Mouse (Mus musculus) cerebellum, adult (tissue): ENCODE measurements around the gene Fam166b.
A peak's percentile ranks its signal among the peaks of the same experiment; 100 is the strongest.

Source experiments
- ATAC-seq: cut with Nextera tagmentation; 2 replicates; pipeline ENCODE4 v1.9.2; 2017; ENCODE audit warnings: mild to moderate bottlenecking, moderate library complexity, mixed read lengths; ENCODE audit not compliant: insufficient number of reproducible peaks, low FRiP score, low TSS enrichment

Gene Fam166b

GRCm38 (mm10) chr4:43428946-43429345 is at the start of gene Fam166b:
Fam166b (minus strand) TSS chr4:43429134.
- ATAC-seq, result no peak

GRCm38 (mm10) chr4:43478534-43478858 is 49.6 kb upstream of the Fam166b start:
- ATAC-seq, result no peak

- peak; percentile 98 for ATAC-seq
Observed at GRCm38 (mm10) chr4:43477857-43478533, 49.1 kb upstream of the Fam166b start.

GRCm38 (mm10) chr4:43476604-43477003 is 47.7 kb upstream of the Fam166b start:
- ATAC-seq, result no peak

- no peak for ATAC-seq
Observed at GRCm38 (mm10) chr4:43473636-43474035, 44.7 kb upstream of the Fam166b start.

- ATAC-seq, result no peak
Observed at GRCm38 (mm10) chr4:43470301-43470700, 41.4 kb upstream of the Fam166b start.

GRCm38 (mm10) chr4:43466872-43467271 is 37.9 kb upstream of the Fam166b start:
- ATAC-seq, result no peak

GRCm38 (mm10) chr4:43465935-43466334 is 37.0 kb upstream of the Fam166b start:
- ATAC-seq, result no peak

GRCm38 (mm10) chr4:43463102-43463501 is 34.2 kb upstream of the Fam166b start:
- no peak for ATAC-seq

GRCm38 (mm10) chr4:43457124-43457523 is 28.2 kb upstream of the Fam166b start:
- ATAC-seq, result no peak

- no peak for ATAC-seq
Observed at GRCm38 (mm10) chr4:43456470-43456869, 27.5 kb upstream of the Fam166b start.

- ATAC-seq, result peak; percentile 26; the same call in 1 of the 2 replicates
Observed at GRCm38 (mm10) chr4:43454041-43454836, 25.3 kb upstream of the Fam166b start, which contains the start of gene Cd72. Cd72 (minus strand) TSS chr4:43454628.

GRCm38 (mm10) chr4:43453413-43453812 is 24.5 kb upstream of the Fam166b start:
- ATAC-seq, result no peak

GRCm38 (mm10) chr4:43452315-43452714 is 23.4 kb upstream of the Fam166b start:
- no peak for ATAC-seq

- no peak for ATAC-seq
Observed at GRCm38 (mm10) chr4:43448554-43448953, 19.6 kb upstream of the Fam166b start.

- ATAC-seq, result no peak
Observed at GRCm38 (mm10) chr4:43447251-43447650, 18.3 kb upstream of the Fam166b start.

- peak; percentile 5; the same call in 1 of the 2 replicates for ATAC-seq
Observed at GRCm38 (mm10) chr4:43443511-43443910, 14.6 kb upstream of the Fam166b start.

GRCm38 (mm10) chr4:43442456-43443361 is 13.8 kb upstream of the Fam166b start:
- ATAC-seq, result peak; percentile 53

- ATAC-seq, result peak; percentile 86
Observed at GRCm38 (mm10) chr4:43442044-43442443, 13.1 kb upstream of the Fam166b start.

- no peak for ATAC-seq
Observed at GRCm38 (mm10) chr4:43441639-43442038, 12.7 kb upstream of the Fam166b start, which contains the start of gene Tesk1. Tesk1 (plus strand) TSS chr4:43441939.

GRCm38 (mm10) chr4:43432832-43433231 is 3.9 kb upstream of the Fam166b start:
- no peak for ATAC-seq
